Mouse (Mus musculus) midbrain, embryonic 14.5 days (tissue): ENCODE results near the gene Phyhd1. TPM values are rescaled to one million over a fixed set of nuclear protein-coding genes. Genes with fewer than 3 reads are reported as not detected.

Source experiments
- ATAC-seq: fragments of 200-750 bp; cut with Nextera tagmentation; 2 replicates; pipeline ENCODE4 v1.8.0; 2017; ENCODE audit warnings: moderate number of reproducible peaks, moderate library complexity; ENCODE audit not compliant: low FRiP score, low TSS enrichment
- DNase-seq: peaks from one replicate; pipeline ENCODE4 v3.0.0-alpha.2; 2015
- H3K27ac ChIP-seq: fragments of 300-500 bp; sonication (generic); replicated peaks from 2 replicates; pipeline ENCODE4 v1.5.1; 2014; ENCODE audit warnings: mild to moderate bottlenecking, low read depth, low read length, moderate library complexity
- H3K27me3 ChIP-seq: fragments of 300-500 bp; sonication (generic); 2 replicates; pipeline ENCODE4 v1.6.1; 2014; ENCODE audit warnings: low read length, control low read depth, mixed read lengths; ENCODE audit not compliant: control insufficient read depth, insufficient read depth
- H3K36me3 ChIP-seq: fragments of 300-500 bp; sonication (generic); 2 replicates; pipeline ENCODE4 v1.6.1; 2014; ENCODE audit warnings: low read length, control low read depth; ENCODE audit not compliant: control insufficient read depth, insufficient read depth
- H3K4me1 ChIP-seq: fragments of 300-500 bp; sonication (generic); 2 replicates; pipeline ENCODE4 v1.6.1; 2014; ENCODE audit warnings: mild to moderate bottlenecking, antibody characterized with exemption, low read length, control low read depth; ENCODE audit not compliant: control insufficient read depth, insufficient read depth
- H3K4me2 ChIP-seq: fragments of 300-500 bp; sonication (generic); 2 replicates; pipeline ENCODE4 v1.6.1; 2014; ENCODE audit warnings: mild to moderate bottlenecking, low read length, moderate library complexity
- H3K4me3 ChIP-seq: fragments of 300-500 bp; sonication (generic); replicated peaks from 2 replicates; pipeline ENCODE4 v1.5.1; 2014; ENCODE audit warnings: low read depth, low read length
- H3K9ac ChIP-seq: fragments of 300-500 bp; sonication (generic); replicated peaks from 2 replicates; pipeline ENCODE4 v1.6.1; 2014; ENCODE audit warnings: mild to moderate bottlenecking, low read length, moderate library complexity
- H3K9me3 ChIP-seq: fragments of 300-500 bp; sonication (generic); 2 replicates; pipeline ENCODE4 v1.6.1; 2016; ENCODE audit warnings: low read length, control low read depth, mixed read lengths; ENCODE audit not compliant: control insufficient read depth
- WGBS: fragments of 180-500 bp; shearing (Covaris S2); extraction: QIAGEN DNeasy Blood & Tissue Kit; methylation state at CpG from one replicate; pipeline ENCODE4 v1.1.7; 2014; 5-methylcytosine and 5-hydroxymethylcytosine counted together
- polyA plus RNA-seq: library from polyadenylated mRNA; unstranded; fragments of >200 nt; fragmentation: Nextera tagmentation; extraction: Ambion mirVana; gene quantifications from 2 replicates; pipeline ENCODE4 v1.2.1, GENCODE M21; 2014

The Phyhd1 gene
- polyA plus RNA-seq, result 4.9 and 6.0 TPM in 2 replicates

DNA sequence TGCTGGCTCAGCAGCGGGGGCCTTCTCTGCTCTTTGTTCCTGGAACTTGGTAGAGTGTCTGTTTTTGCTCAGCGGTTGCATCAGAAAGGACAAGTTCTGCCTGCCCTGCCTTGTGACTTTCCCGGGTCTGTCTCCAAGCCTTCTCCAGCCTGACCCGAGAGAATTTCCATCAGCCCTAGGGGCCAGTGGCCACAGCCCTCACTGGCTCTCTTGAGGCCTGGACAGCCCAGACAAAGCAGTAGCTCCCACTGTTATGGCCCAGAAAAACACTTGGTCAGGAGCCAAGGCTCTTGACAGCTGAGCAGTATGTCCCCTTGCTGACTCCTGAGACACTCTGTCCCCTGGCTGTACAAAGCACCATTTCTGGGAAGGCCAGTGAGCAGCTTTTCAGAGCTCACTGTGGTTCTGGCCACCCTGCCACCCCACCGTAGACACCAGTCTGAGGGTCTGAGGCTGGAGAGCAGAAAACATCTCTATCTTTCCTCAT lies at the start of gene Phyhd1:
Gene Phyhd1, plus strand, starts transcription at position 437 of the 487 bp plus-strand sequence.
- no peaks in the 10 kb centered on the region for H3K27me3 ChIP-seq
- no peaks in the 10 kb centered on the region for H3K9me3 ChIP-seq
- peak within 1 kb of the TSS; percentile 64 for H3K27ac ChIP-seq
- H3K4me3 ChIP-seq, result no peak within 1 kb of the TSS
- DNase-seq (peak; percentile 44), ATAC-seq (no peak)
- WGBS, result 29% methylated on average over 5 of the region's 5 CpGs
- no peak within 1 kb of the TSS for H3K4me2 ChIP-seq
- H3K36me3 ChIP-seq, result peaks cover 48% of the 10 kb centered on the region
- H3K4me1 ChIP-seq, result 0 out of 2 replicates have a peak, but pooled peaks cover 12% of the 10 kb centered on the region
- 0 out of 2 replicates have a peak within 1 kb of the TSS, but pooled peaks have one; percentile 12 for H3K9ac ChIP-seq

DNA sequence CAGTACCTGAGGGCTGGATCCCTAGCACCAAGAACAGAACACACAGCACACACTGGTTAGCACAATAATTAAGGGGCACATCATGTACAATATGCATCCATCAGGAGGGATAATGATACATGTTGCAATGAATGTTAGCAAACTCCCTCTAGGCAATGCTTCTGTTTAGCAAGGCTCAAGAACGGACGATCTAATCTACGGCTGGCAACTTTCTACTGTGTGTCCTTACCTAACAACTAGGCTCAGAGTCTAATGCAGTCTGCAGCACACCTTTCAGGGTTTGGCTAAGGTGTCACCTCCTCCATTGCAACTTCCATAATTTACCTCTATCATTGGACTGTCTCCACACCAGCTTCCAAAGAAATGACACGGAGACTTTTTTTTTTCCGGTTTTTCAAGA lies 49.7 kb upstream of the Phyhd1 start:
- no peaks in the 10 kb centered on the region for H3K27me3 ChIP-seq
- 94% methylated on average over 5 of the region's 5 CpGs for WGBS
- no peak overlapping the region for H3K9ac ChIP-seq
- no peak for DNase-seq
- no peak for ATAC-seq
- no peaks in the 10 kb centered on the region for H3K9me3 ChIP-seq
- H3K27ac ChIP-seq, result no peak overlapping the region
- no peaks in the 10 kb centered on the region for H3K36me3 ChIP-seq
- H3K4me1 ChIP-seq, result no peaks in the 10 kb centered on the region
- H3K4me3 ChIP-seq, result no peak overlapping the region
- H3K4me2 ChIP-seq, result no peak overlapping the region

DNA sequence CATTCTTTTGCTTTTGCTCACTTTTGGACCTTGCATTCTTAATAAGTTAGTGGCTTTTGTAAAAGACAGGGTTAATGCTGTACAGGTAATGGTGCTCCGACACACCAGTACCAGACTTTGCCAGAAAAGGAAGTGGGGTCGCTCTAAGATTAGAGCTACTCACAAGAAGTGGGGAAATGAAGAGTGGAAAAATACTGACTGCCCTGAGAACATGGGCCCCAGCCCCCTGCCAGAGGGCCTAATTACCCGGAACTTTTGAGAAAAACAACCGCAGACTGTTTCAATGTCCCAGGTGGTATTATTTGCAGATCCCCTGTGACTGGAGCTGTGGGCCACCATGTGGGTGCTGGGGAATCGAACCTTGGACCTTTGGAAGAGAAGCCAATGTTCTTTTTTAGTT lies 30.4 kb upstream of the Phyhd1 start:
- Histone ChIP-seq H3K4me3 (no peak overlapping the region), H3K9me3 (no peaks in the 10 kb centered on the region), H3K9ac (no peak overlapping the region), H3K4me2 (no peak overlapping the region), H3K36me3 (peaks cover 6% of the 10 kb centered on the region), H3K27me3 (no peaks in the 10 kb centered on the region), H3K4me1 (peaks cover 14% of the 10 kb centered on the region), H3K27ac (no peak overlapping the region)
- no peak for ATAC-seq
- 88% methylated on average over 5 of the region's 5 CpGs for WGBS
- DNase-seq, result no peak

DNA sequence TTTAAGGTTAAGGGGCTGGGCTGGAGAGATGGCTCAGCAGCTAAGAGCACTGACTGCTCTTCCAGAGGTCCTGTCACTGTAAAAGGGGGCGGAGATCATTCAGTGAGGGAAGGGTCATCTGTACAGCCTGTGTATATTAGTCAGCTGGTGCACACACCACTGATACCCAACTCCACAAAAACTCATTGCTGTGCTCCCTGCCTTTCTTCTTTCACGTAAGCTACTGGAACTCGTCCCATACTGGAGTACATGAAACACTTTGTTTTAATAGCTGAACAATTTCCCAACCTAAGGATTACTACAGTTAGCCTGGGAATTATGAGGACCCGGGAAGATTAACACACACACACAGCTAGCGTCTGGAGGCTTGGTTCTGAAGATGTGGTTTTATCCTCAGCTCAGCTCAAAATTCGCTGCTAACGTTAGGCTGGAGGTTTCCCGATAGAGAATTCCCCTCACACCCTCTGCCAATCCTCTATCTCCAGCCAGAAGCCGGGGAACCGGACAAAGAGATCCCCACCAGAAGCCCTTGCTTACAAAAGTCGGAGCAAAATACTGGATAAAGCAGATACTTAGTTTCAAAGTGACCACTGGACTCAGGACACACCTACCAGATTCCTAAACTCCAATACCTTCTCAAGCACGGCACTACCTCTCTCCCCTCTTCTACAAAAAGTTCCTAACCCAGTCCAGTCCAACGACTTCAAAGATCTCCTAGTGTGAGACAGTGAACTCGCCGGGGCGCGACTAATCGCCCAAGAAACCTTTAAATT lies 29.4 kb upstream of the Phyhd1 start:
- peak overlapping the region; percentile 93 for H3K27ac ChIP-seq
- H3K27me3 ChIP-seq, result no peaks in the 10 kb centered on the region
- WGBS, result 4% methylated on average over 18 of the region's 18 CpGs
- peak; percentile 37 for DNase-seq
- H3K9ac ChIP-seq, result peak overlapping the region; percentile 51
- peak overlapping the region; percentile 88 for H3K4me3 ChIP-seq
- H3K4me2 ChIP-seq, result peak overlapping the region; percentile 71
- no peak for ATAC-seq
- peaks cover 14% of the 10 kb centered on the region for H3K4me1 ChIP-seq
- no peaks in the 10 kb centered on the region for H3K9me3 ChIP-seq
- H3K36me3 ChIP-seq, result peaks cover 17% of the 10 kb centered on the region

DNA sequence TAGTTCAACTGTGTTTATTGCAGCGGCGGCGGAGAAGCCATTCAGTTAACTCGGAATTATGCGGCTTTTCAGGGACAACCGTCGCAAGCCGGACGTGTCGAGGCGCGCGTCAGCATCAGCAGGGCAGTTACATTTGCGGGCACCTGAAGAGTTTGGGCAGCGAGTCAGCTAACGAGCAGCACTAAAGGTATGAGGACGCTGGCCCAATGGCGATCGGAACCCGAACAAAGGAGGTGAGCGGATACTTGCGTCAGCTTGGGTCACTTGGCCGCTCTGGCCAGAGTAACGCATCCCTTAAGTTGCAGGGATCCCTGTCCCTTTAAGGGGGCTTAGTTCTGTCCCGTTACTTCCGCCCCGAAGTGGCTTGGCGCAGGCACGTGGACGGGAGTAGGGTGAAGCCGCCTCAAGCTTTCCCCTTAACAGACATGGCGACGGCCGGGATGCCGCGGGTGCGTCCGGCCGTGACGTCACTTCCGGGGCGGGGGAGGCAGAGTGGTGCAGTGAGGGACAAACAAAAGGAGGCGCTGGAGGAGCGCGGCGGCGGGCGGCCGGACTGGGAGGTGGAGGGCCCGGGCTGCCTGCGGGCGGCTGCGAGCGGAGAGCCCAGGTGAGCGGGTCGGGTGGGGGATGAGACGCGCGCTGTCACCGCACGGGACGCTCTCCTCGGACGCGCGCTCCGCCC lies 28.7 kb upstream of the Phyhd1 start, which contains the start of gene Lrrc8a:
Gene Lrrc8a, plus strand, starts transcription at position 517 of the 682 bp plus-strand sequence.
- Histone ChIP-seq H3K27me3 (no peaks in the 10 kb centered on the region), H3K4me2 (peak within 1 kb of the TSS; percentile 71), H3K9ac (peak within 1 kb of the TSS; percentile 86), H3K9me3 (no peaks in the 10 kb centered on the region), H3K27ac (peak within 1 kb of the TSS; percentile 93), H3K4me3 (peak within 1 kb of the TSS; percentile 88), H3K4me1 (peaks cover 14% of the 10 kb centered on the region), H3K36me3 (peaks cover 24% of the 10 kb centered on the region)
- ATAC-seq (peak; percentile 97), DNase-seq (peak; percentile 99)
- WGBS, result under 1% methylated on average over 67 of the region's 67 CpGs

DNA sequence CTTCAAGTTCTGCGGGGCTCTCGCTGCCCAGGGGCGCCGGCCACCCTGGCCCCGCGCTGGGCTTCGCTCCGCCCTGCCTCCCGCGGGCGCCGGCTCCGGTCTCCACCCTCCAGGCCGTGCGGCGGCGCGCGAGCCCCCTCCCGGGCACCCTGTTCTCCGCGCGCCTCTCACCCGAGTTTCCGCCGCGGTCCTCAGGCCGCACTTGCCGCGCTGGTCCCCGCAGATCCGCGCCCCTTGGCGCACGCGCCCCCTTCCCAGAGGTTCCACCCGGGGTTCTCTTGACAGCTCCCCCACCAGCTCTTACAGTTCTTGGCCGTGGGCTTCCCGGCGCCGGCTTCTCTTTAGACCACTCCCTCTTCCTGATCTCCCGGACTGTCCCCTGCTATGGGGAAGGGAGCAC lies 28.1 kb upstream of the Phyhd1 start:
- H3K9me3 ChIP-seq, result no peaks in the 10 kb centered on the region
- H3K36me3 ChIP-seq, result peaks cover 28% of the 10 kb centered on the region
- under 1% methylated on average over 37 of the region's 42 CpGs for WGBS
- peak; percentile 79 for DNase-seq
- ATAC-seq, result peak; percentile 88
- H3K4me1 ChIP-seq, result peaks cover 14% of the 10 kb centered on the region
- peak overlapping the region; percentile 86 for H3K9ac ChIP-seq
- no peaks in the 10 kb centered on the region for H3K27me3 ChIP-seq
- peak overlapping the region; percentile 93 for H3K27ac ChIP-seq
- peak overlapping the region; percentile 88 for H3K4me3 ChIP-seq
- H3K4me2 ChIP-seq, result peak overlapping the region; percentile 60

DNA sequence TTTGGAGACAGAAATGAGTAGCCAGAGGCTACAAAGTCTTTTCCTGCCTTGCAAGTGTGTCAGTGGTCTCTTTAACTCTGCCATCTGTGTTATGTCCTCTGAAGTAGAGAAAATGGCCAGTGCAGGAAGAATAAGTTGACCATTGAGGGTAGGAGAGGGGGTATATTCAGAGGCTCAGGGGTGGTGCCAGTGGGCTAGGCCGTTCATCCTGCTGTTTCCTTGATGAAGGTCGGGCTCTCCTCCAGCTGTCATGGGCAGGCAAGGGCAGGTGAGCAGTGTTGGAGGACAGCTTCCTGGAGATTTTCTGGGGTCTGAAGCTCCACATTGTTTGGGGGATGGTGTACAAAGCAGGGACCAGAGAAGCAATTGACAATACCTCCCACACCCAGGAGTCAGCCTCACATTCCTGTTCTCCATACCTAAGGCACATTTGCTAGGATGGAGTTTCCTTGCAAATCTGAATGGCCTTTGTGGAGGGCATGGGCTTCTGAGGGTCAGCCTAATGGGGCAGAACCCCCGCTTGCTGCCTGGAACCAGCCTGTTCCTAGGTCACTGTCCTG lies 27.0 kb upstream of the Phyhd1 start:
- Histone ChIP-seq H3K9me3 (no peaks in the 10 kb centered on the region), H3K27me3 (no peaks in the 10 kb centered on the region), H3K9ac (peak overlapping the region; percentile 86), H3K4me3 (peak overlapping the region; percentile 88), H3K4me2 (peak overlapping the region; percentile 60), H3K4me1 (peaks cover 14% of the 10 kb centered on the region), H3K27ac (no peak overlapping the region), H3K36me3 (peaks cover 39% of the 10 kb centered on the region)
- ATAC-seq (no peak), DNase-seq (no peak)
- whole genome bisulfite sequencing, result 79% methylated on average over 3 of the region's 3 CpGs

DNA sequence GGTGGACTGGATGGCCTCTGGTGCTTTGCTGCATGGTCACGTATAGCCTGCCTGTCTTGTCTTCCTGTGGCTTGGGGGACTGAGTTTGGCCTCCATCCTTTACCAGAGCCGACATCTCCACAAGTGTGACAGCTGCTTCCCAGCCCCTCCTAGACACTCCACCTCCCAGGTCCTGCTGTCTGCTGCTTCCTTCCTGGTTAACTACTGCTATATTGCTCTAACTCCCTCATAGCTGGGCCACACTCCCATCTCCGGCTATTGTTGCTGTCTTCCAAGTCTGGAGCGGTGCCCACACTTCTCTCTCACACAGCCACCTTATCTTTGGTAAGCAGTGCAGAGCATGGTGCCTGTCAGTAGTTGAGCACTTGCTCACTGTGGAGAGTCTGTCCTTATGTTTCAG lies 26.2 kb upstream of the Phyhd1 start:
- Histone ChIP-seq H3K27ac (no peak overlapping the region), H3K9me3 (no peaks in the 10 kb centered on the region), H3K4me1 (peaks cover 14% of the 10 kb centered on the region), H3K36me3 (peaks cover 47% of the 10 kb centered on the region), H3K27me3 (no peaks in the 10 kb centered on the region), H3K4me3 (no peak overlapping the region), H3K9ac (no peak overlapping the region), H3K4me2 (peak overlapping the region; percentile 60; the same call in 1 of the 2 replicates)
- 94% methylated on average over 4 of the region's 4 CpGs for WGBS
- ATAC-seq, result no peak
- DNase-seq, result no peak
